Mouse (Mus musculus) midbrain, embryonic 16.5 days (tissue): ENCODE results near the gene A630095E13Rik. TPM values are rescaled to one million over a fixed set of nuclear protein-coding genes. Genes with fewer than 3 reads are reported as not detected.
"Not testable (repeated sequence)": the region's sequence is repeated elsewhere in the genome, so short reads cannot be mapped to it uniquely, and the experiment has no call there.

Experiments used
- ATAC-seq: fragments of 200-750 bp; cut with Nextera tagmentation; 2 replicates; pipeline ENCODE4 v1.8.0; 2017; ENCODE audit warnings: moderate TSS enrichment
- H3K27ac ChIP-seq: fragments of 300-500 bp; sonication (generic); 2 replicates; pipeline ENCODE4 v1.5.1; 2014; ENCODE audit warnings: mild to moderate bottlenecking, low read length, mixed read lengths
- H3K27me3 ChIP-seq: fragments of 300-500 bp; sonication (generic); 2 replicates; pipeline ENCODE4 v1.6.1; 2014; ENCODE audit warnings: low read depth, low read length, mixed read lengths; ENCODE audit not compliant: control insufficient read depth, insufficient read depth
- H3K36me3 ChIP-seq: fragments of 300-500 bp; sonication (generic); 2 replicates; pipeline ENCODE4 v1.6.1; 2014; ENCODE audit warnings: mild to moderate bottlenecking, low read length, moderate library complexity, mixed read lengths; ENCODE audit not compliant: control insufficient read depth, insufficient read depth
- H3K4me1 ChIP-seq: fragments of 300-500 bp; sonication (generic); 2 replicates; pipeline ENCODE4 v1.6.1; 2014; ENCODE audit warnings: mild to moderate bottlenecking, low read length, mixed read lengths; ENCODE audit not compliant: control insufficient read depth, insufficient read depth
- H3K4me2 ChIP-seq: fragments of 300-500 bp; sonication (generic); 2 replicates; pipeline ENCODE4 v1.6.1; 2014; ENCODE audit warnings: mild to moderate bottlenecking, low read length, mixed read lengths
- H3K4me3 ChIP-seq: fragments of 300-500 bp; sonication (generic); 2 replicates; pipeline ENCODE4 v1.5.1; 2014; ENCODE audit warnings: low read depth, mild to moderate bottlenecking, low read length, moderate library complexity, mixed read lengths
- H3K9ac ChIP-seq: fragments of 300-500 bp; sonication (generic); 2 replicates; pipeline ENCODE4 v1.6.1; 2014; ENCODE audit warnings: low read depth, low read length, mixed read lengths
- H3K9me3 ChIP-seq: fragments of 300-500 bp; sonication (generic); replicated peaks from 2 replicates; pipeline ENCODE4 v1.6.1; 2014; ENCODE audit warnings: mild to moderate bottlenecking, low read length, mixed read lengths; ENCODE audit not compliant: control insufficient read depth, poor library complexity, severe bottlenecking
- WGBS: fragments of 180-500 bp; shearing (Covaris S2); extraction: QIAGEN DNeasy Blood & Tissue Kit; methylation state at CpG from one replicate; pipeline ENCODE4 v1.1.7; 2014; 5-methylcytosine and 5-hydroxymethylcytosine counted together
- polyA plus RNA-seq: library from polyadenylated mRNA; unstranded; fragments of >200 nt; fragmentation: Nextera tagmentation; extraction: Ambion mirVana; gene quantifications from 2 replicates; pipeline ENCODE4 v1.2.1, GENCODE M21; 2015

The A630095E13Rik gene
- polyA plus RNA-seq = not detected in 2 replicates

- not testable (repeated sequence) for H3K36me3 ChIP-seq, H3K4me3 ChIP-seq, H3K9me3 ChIP-seq, H3K9ac ChIP-seq, H3K27ac ChIP-seq, ATAC-seq, H3K4me1 ChIP-seq, H3K27me3 ChIP-seq, H3K4me2 ChIP-seq
- WGBS = 66% methylated on average over 3 of the region's 3 CpGs
Measured at GRCm38 (mm10) chr9:36643276-36643675, at the start of gene A630095E13Rik. Gene A630095E13Rik, minus strand, starts transcription at chr9:36643376.

GRCm38 (mm10) chr9:36692920-36693319 is 49.7 kb upstream of the A630095E13Rik start, which contains the start of gene Acrv1:
Gene Acrv1, plus strand, starts transcription at chr9:36693220.
- Histone ChIP-seq H3K4me1 (no peaks in the 10 kb centered on the region), H3K9ac (no peak within 1 kb of the TSS), H3K27me3 (no peaks in the 10 kb centered on the region), H3K27ac (no peak within 1 kb of the TSS), H3K4me2 (no peak within 1 kb of the TSS), H3K36me3 (no peaks in the 10 kb centered on the region), H3K4me3 (no peak within 1 kb of the TSS), H3K9me3 (no peaks in the 10 kb centered on the region)
- ATAC-seq = no peak
- 56% methylated on average over 1 of the region's 1 CpGs for WGBS

GRCm38 (mm10) chr9:36687329-36687728 is 44.2 kb upstream of the A630095E13Rik start:
- no peaks in the 10 kb centered on the region for H3K4me1 ChIP-seq
- no peaks in the 10 kb centered on the region for H3K27me3 ChIP-seq
- no peaks in the 10 kb centered on the region for H3K9me3 ChIP-seq
- H3K36me3 ChIP-seq = no peaks in the 10 kb centered on the region
- no peak overlapping the region for H3K4me2 ChIP-seq
- no peak overlapping the region for H3K4me3 ChIP-seq
- H3K27ac ChIP-seq = no peak overlapping the region
- no peak overlapping the region for H3K9ac ChIP-seq
- ATAC-seq = no peak

- H3K4me2 ChIP-seq = no peak overlapping the region
- H3K4me3 ChIP-seq = no peak overlapping the region
- no peak overlapping the region for H3K9ac ChIP-seq
- no peaks in the 10 kb centered on the region for H3K27me3 ChIP-seq
- no peaks in the 10 kb centered on the region for H3K9me3 ChIP-seq
- H3K4me1 ChIP-seq = no peaks in the 10 kb centered on the region
- H3K27ac ChIP-seq = no peak overlapping the region
- no peak for ATAC-seq
- H3K36me3 ChIP-seq = no peaks in the 10 kb centered on the region
- 88% methylated on average over 2 of the region's 2 CpGs for WGBS
Measured at GRCm38 (mm10) chr9:36681424-36681823, 38.2 kb upstream of the A630095E13Rik start.

Other genes starting within 250 kb of the A630095E13Rik start
- not detected in 2 replicates for gene Gm7257, start 211.5 kb downstream of the A630095E13Rik start, polyA plus RNA-seq
- gene Gm9513, start 167.7 kb downstream of the A630095E13Rik start, polyA plus RNA-seq = not detected in 2 replicates
- not detected in 2 replicates for gene Gm5615, start 101.4 kb downstream of the A630095E13Rik start, polyA plus RNA-seq
- gene Gm17689, start 60.7 kb downstream of the A630095E13Rik start, polyA plus RNA-seq = not detected in 2 replicates
- not detected in 2 replicates for gene Acrv1, start 49.8 kb upstream of the A630095E13Rik start, polyA plus RNA-seq
- gene Chek1, start 83.7 kb upstream of the A630095E13Rik start, polyA plus RNA-seq = 5.6 and 8.8 TPM in 2 replicates
- 85.1 and 89.0 TPM in 2 replicates for gene Stt3a, start 124.3 kb upstream of the A630095E13Rik start, polyA plus RNA-seq
- 118 and 120 TPM in 2 replicates for gene Ei24, start 154.0 kb upstream of the A630095E13Rik start, polyA plus RNA-seq
- gene Fez1, start 178.5 kb upstream of the A630095E13Rik start, polyA plus RNA-seq = 612 and 638 TPM in 2 replicates